Mouse (Mus musculus) c-Kit-positive CD71-negative TER-119-negative erythroid progenitor cells, embryonic 14.5 days (primary cell): ENCODE measurements around the gene Gm3336.

ENCODE experiments used
- DNase-seq: peaks from one replicate; pipeline ENCODE4 v3.0.0-alpha.2; 2013; ENCODE audit warnings: low read depth

Gm3336 gene

GRCm38 (mm10) chr8:70695318-70696018 lies 22.9 kb upstream of the Gm3336 start:
- DNase-seq = no peak

GRCm38 (mm10) chr8:70696019-70696885 lies 22.1 kb upstream of the Gm3336 start:
- DNase-seq = no peak

- no peak for DNase-seq
Measured at GRCm38 (mm10) chr8:70696946-70697345, 21.4 kb upstream of the Gm3336 start.

GRCm38 (mm10) chr8:70697366-70698250 lies 20.7 kb upstream of the Gm3336 start:
- no peak for DNase-seq

- peak; percentile 99 for DNase-seq
Measured at GRCm38 (mm10) chr8:70698310-70699109, 19.8 kb upstream of the Gm3336 start, which contains the start of gene Jund. Jund (plus strand) TSS chr8:70698949.

- no peak for DNase-seq
Measured at GRCm38 (mm10) chr8:70699116-70699833, 19.1 kb upstream of the Gm3336 start.

- DNase-seq = no peak
Measured at GRCm38 (mm10) chr8:70699834-70700554, 18.3 kb upstream of the Gm3336 start.

GRCm38 (mm10) chr8:70700555-70700922 lies 17.8 kb upstream of the Gm3336 start:
- no peak for DNase-seq

GRCm38 (mm10) chr8:70701048-70701981 lies 17.0 kb upstream of the Gm3336 start:
- no peak for DNase-seq

- no peak for DNase-seq
Measured at GRCm38 (mm10) chr8:70701982-70702841, 16.1 kb upstream of the Gm3336 start.

- no peak for DNase-seq
Measured at GRCm38 (mm10) chr8:70702842-70703182, 15.5 kb upstream of the Gm3336 start.

GRCm38 (mm10) chr8:70703287-70703686 lies 15.1 kb upstream of the Gm3336 start, which contains the start of gene Iqcn:
Iqcn (plus strand) TSS chr8:70703457.
- no peak for DNase-seq

- no peak for DNase-seq
Measured at GRCm38 (mm10) chr8:70708281-70708680, 10.1 kb upstream of the Gm3336 start.

- no peak for DNase-seq
Measured at GRCm38 (mm10) chr8:70709794-70710193, 8.5 kb upstream of the Gm3336 start.

GRCm38 (mm10) chr8:70710296-70710695 lies 8.0 kb upstream of the Gm3336 start:
- DNase-seq = no peak

GRCm38 (mm10) chr8:70711041-70711440 lies 7.3 kb upstream of the Gm3336 start:
- no peak for DNase-seq

- DNase-seq = no peak
Measured at GRCm38 (mm10) chr8:70713991-70714390, 4.4 kb upstream of the Gm3336 start.

GRCm38 (mm10) chr8:70715086-70715485 lies 3.3 kb upstream of the Gm3336 start:
- no peak for DNase-seq
